Mouse (Mus musculus) forebrain, embryonic 15.5 days (tissue): ENCODE data around the gene Nat8. TPM values are rescaled to one million over a fixed set of nuclear protein-coding genes. Genes with fewer than 3 reads are reported as not detected.
"Not testable (repeated sequence)": the region's sequence is repeated elsewhere in the genome, so short reads cannot be mapped to it uniquely, and the experiment has no call there.

Source experiments
- ATAC-seq: fragments of 200-750 bp; cut with Nextera tagmentation; replicated peaks from 2 replicates; pipeline ENCODE4 v1.8.0; 2017; ENCODE audit warnings: mild to moderate bottlenecking, moderate TSS enrichment, moderate library complexity
- H3K27ac ChIP-seq: fragments of 300-500 bp; sonication (generic); replicated peaks from 2 replicates; pipeline ENCODE4 v1.5.1; 2015; ENCODE audit warnings: mild to moderate bottlenecking, inconsistent platforms
- H3K27me3 ChIP-seq: fragments of 300-500 bp; sonication (generic); 2 replicates; pipeline ENCODE4 v1.6.1; 2015; ENCODE audit warnings: inconsistent platforms
- H3K36me3 ChIP-seq: fragments of 300-500 bp; sonication (generic); 2 replicates; pipeline ENCODE4 v1.6.1; 2015; ENCODE audit warnings: mild to moderate bottlenecking, inconsistent platforms
- H3K4me1 ChIP-seq: fragments of 300-500 bp; sonication (generic); 2 replicates; pipeline ENCODE4 v1.6.1; 2015; ENCODE audit warnings: inconsistent platforms
- H3K4me2 ChIP-seq: fragments of 300-500 bp; sonication (generic); replicated peaks from 2 replicates; pipeline ENCODE4 v1.6.1; 2015; ENCODE audit warnings: mild to moderate bottlenecking, inconsistent platforms
- H3K4me3 ChIP-seq: fragments of 300-500 bp; sonication (generic); 2 replicates; pipeline ENCODE4 v1.5.1; 2015; ENCODE audit warnings: mild to moderate bottlenecking, inconsistent platforms
- H3K9ac ChIP-seq: fragments of 300-500 bp; sonication (generic); replicated peaks from 2 replicates; pipeline ENCODE4 v1.6.1; 2015; ENCODE audit warnings: mild to moderate bottlenecking, inconsistent platforms
- H3K9me3 ChIP-seq: fragments of 300-500 bp; sonication (generic); 2 replicates; pipeline ENCODE4 v1.6.1; 2016; ENCODE audit warnings: inconsistent platforms
- WGBS: fragments of 180-500 bp; shearing (Covaris S2); methylation state at CpG from one replicate; pipeline ENCODE4 v1.1.7; 2015; ENCODE audit warnings: mixed read lengths; 5-methylcytosine and 5-hydroxymethylcytosine counted together
- polyA plus RNA-seq: library from polyadenylated mRNA; unstranded; fragments of >200 nt; fragmentation: Nextera tagmentation; extraction: Ambion mirVana; gene quantifications from 2 replicates; pipeline ENCODE4 v1.2.1, GENCODE M21; 2015

The Nat8 gene
- polyA plus RNA-seq, 1 experiment from 2014 or later = not detected

DNA sequence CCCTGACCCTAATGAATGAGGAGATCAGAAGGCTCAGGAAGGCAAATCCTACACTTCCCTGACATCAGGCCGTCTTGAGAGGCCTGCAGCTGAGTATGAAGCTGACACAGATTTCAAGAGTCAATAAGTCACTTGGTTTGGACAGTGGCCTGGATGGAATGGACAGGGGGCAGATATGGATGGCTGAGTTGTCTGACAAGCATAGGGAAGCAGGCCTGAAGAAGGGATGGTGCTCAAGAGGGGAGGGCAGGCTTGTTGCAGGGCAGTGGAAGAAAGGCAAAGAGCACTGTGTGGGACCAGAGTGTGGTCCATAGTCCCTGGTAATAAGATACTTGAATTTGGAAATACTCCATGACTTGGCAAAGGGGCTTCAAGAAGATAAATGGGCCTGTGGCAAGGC lies 2.4 kb downstream of the Nat8 start:
- no peaks in the 10 kb centered on the region for H3K27me3 ChIP-seq
- H3K36me3 ChIP-seq = no peaks in the 10 kb centered on the region
- H3K27ac ChIP-seq = no peak overlapping the region
- H3K9ac ChIP-seq = no peak overlapping the region
- H3K9me3 ChIP-seq = no peaks in the 10 kb centered on the region
- H3K4me3 ChIP-seq = no peak overlapping the region
- no peak overlapping the region for H3K4me2 ChIP-seq
- no peaks in the 10 kb centered on the region for H3K4me1 ChIP-seq
- 60% methylated on average over 1 of the region's 1 CpGs for WGBS
- no peak for ATAC-seq

DNA sequence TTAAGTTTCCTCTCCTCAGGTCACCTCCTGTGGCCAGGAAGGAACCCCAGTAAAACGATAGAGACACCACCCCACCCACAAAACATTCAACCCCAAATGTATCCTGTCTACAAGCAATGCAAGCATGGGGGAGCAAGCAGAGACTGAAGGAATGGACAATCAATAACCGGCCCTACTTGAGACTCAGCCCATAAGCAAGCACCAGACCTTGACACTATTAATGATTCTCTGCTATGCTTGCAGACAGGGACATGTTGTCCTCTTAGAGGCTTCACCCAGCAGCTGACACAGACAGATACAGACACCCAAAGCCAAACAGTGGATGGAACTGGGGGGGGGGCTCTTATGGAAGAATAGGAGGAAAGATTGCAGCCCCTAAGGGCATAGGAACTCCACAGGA lies 6.0 kb downstream of the Nat8 start:
- Histone ChIP-seq H3K36me3 (no peaks in the 10 kb centered on the region), H3K9me3 (no peaks in the 10 kb centered on the region), H3K27ac (no peak overlapping the region), H3K9ac (no peak overlapping the region), H3K4me2 (no peak overlapping the region), H3K4me3 (no peak overlapping the region), H3K4me1 (no peaks in the 10 kb centered on the region), H3K27me3 (no peaks in the 10 kb centered on the region)
- WGBS = 88% methylated on average over 2 of the region's 2 CpGs
- ATAC-seq = no peak

DNA sequence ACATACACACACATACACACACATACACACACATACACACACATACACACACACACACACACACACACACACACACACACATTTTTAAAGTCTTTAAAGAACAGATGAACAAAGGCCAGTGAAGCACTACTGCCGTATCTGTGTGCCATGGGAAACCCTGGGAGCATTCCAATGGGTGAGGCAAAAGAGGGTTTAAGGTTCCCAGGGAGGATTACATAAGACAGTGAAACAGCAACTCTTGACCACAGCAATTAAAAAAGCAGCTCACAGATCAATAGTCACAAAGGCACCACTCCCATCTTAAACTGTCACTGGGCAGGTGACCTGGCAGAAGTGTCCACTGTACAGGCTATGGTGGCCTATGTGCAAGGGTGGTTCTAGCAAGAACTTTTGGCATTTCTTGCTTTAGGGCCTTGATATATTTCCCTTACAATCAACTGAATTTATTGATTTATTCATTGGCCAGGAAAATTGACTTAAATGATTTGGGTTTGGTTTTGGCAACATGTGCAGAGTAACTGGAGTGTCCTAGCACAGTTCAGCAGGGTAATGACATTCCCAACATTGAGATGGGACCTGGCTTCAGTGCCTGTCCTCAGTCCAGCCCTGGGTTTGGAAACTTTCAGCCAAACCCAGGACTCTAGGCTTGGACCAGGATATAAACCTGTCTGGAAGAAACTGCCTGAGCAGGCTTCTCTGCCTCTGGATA lies 8.3 kb downstream of the Nat8 start:
- 74% methylated on average over 1 of the region's 1 CpGs for WGBS
- H3K9me3 ChIP-seq = no peaks in the 10 kb centered on the region

DNA sequence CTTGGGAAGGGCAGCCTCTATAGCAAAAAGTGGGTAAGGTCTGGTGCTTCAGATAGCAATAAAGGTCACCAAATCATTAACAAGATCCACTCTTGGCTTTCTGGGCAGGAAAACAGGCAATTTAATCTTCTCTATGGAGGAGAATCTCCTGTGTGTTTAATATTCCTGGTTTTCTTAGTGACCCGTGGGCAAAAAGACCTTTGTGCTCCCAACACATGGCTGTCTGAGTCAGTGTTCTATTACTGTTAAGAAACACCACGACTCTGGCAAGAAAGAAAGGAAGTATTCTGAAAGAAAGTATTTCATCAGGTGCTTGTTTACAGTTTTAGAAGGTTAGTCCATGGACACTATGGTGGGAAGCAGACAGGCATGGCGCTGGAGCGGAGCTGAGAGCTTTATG lies 9.6 kb downstream of the Nat8 start:
- Histone ChIP-seq H3K27ac (no peak overlapping the region), H3K4me3 (no peak overlapping the region), H3K9me3 (no peaks in the 10 kb centered on the region), H3K4me1 (no peaks in the 10 kb centered on the region), H3K27me3 (no peaks in the 10 kb centered on the region), H3K9ac (no peak overlapping the region), H3K4me2 (no peak overlapping the region), H3K36me3 (no peaks in the 10 kb centered on the region)
- 82% methylated on average over 4 of the region's 4 CpGs for WGBS
- ATAC-seq = no peak

More for the DNA sequence above, 8.3 kb downstream of the Nat8 start:
- H3K9ac ChIP-seq = no peak overlapping the region
- H3K27me3 ChIP-seq = no peaks in the 10 kb centered on the region
- H3K4me2 ChIP-seq = no peak overlapping the region
- H3K27ac ChIP-seq = no peak overlapping the region
- no peak overlapping the region for H3K4me3 ChIP-seq
- ATAC-seq = no peak
- no peaks in the 10 kb centered on the region for H3K36me3 ChIP-seq
- no peaks in the 10 kb centered on the region for H3K4me1 ChIP-seq

DNA sequence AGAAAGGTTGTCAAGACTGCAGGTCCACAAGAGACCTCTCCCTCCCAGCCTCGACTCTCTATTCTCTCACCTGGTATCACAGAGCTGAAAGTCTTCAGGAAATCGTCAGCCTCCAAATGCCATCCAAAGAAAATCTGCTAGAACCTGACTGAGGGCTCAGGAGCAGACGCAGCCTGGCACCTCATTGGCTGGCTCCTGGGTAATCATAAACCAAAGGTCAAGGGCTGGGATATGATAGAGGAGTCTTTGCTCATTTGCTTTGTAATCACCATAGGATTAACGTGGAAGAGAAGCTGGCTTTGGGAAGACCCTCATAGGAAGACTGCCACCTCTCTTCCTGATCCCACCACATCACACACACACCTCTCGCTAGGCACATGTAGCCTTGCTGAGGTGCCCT lies 11.0 kb downstream of the Nat8 start, which contains the start of the genes Nat8f6 and Nat8f5:
Gene Nat8f6, minus strand, starts transcription at position 118 of the 400 bp plus-strand sequence.
Gene Nat8f5, minus strand, starts transcription at position 136 of the 400 bp plus-strand sequence.
- Histone ChIP-seq H3K9ac (no peak within 1 kb of the TSS), H3K4me3 (no peak within 1 kb of the TSS), H3K27me3 (no peaks in the 10 kb centered on the region), H3K4me1 (no peaks in the 10 kb centered on the region), H3K9me3 (no peaks in the 10 kb centered on the region), H3K4me2 (no peak within 1 kb of the TSS), H3K36me3 (no peaks in the 10 kb centered on the region), H3K27ac (no peak within 1 kb of the TSS)
- no peak for ATAC-seq
- WGBS = 85% methylated on average over 5 of the region's 5 CpGs

DNA sequence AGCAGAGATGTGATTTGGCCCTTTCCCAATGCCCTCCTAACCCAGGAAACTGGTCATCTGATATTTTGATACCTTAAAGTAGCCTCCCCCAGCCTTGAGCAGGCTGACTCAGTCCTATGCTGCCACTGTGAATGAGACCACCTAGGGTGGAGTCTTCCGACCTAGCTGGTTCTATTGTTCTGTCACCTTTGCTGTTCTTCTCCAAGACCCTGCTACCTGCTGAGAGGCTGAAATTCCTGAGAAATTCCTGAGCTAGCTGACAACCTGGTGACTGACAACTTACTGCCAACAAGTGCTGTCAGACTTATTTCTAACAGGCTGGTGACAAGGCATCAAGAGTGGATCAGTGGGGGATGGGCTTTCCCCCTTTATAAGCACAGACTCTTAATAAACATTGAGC lies 13.5 kb downstream of the Nat8 start:
- Histone ChIP-seq H3K4me3 (no peak overlapping the region), H3K36me3 (no peaks in the 10 kb centered on the region), H3K27me3 (no peaks in the 10 kb centered on the region), H3K9ac (no peak overlapping the region), H3K9me3 (no peaks in the 10 kb centered on the region), H3K4me1 (no peaks in the 10 kb centered on the region), H3K27ac (no peak overlapping the region), H3K4me2 (no peak overlapping the region)
- 27% methylated on average over 1 of the region's 1 CpGs for WGBS
- no peak for ATAC-seq

DNA sequence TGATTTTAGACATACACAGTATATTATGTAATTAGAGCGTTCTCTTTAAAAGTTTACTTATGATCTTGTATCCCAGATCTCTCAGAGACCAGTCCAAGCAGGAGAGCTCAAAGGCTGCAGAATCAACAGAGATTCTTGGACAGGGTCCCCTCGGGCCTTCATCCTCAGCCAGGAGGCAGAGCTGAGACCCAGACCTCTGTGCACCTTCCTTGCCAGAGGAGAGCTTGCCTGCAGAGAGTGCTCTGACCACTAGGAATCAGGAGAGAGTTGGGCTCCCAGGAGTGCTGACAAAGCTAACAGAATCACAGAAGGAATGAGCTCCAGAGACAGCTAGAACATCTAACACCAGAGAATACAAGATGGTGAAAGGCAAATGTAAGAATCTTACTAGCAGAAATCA lies 18.5 kb downstream of the Nat8 start:
- ATAC-seq = no peak
- Histone ChIP-seq H3K9me3 (no peaks in the 10 kb centered on the region), H3K4me3 (no peak overlapping the region), H3K27me3 (no peaks in the 10 kb centered on the region), H3K27ac (no peak overlapping the region), H3K36me3 (no peaks in the 10 kb centered on the region), H3K4me2 (no peak overlapping the region), H3K4me1 (no peaks in the 10 kb centered on the region), H3K9ac (no peak overlapping the region)
- 90% methylated on average over 2 of the region's 2 CpGs for WGBS

DNA sequence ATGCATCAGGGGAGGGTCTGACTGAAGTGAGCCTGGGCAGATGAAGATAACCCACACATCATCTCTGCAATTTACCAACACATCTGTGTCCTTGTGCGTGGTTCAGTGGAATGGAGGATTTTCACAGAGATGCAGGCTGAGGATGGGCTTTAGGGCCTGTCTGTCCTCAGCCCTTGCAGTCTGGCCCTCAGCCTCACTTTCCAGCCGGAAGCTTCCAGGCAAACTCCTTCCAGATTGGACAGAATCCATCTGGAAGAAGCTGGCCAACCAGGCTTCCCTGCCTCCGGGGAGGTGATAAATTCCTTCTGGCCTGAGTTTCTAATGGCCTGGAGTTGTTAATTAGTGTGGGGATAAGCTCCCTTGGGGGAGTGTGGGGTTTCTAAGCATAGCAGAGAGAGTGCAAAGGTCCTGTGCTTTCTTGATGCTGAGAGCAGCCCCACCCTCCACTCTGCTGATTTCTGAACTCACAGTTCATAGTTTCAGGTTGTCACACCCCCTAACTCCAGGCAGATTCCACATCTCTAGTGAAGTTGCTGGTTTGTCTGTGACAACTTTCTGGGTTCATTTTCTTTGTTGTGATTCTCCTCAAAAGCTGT lies 20.8 kb downstream of the Nat8 start:
- H3K27me3 ChIP-seq, H3K4me1 ChIP-seq, H3K4me2 ChIP-seq, H3K36me3 ChIP-seq, H3K9me3 ChIP-seq, H3K27ac ChIP-seq, ATAC-seq, H3K9ac ChIP-seq, H3K4me3 ChIP-seq: not testable (repeated sequence)
- 62% methylated on average over 3 of the region's 3 CpGs for WGBS

DNA sequence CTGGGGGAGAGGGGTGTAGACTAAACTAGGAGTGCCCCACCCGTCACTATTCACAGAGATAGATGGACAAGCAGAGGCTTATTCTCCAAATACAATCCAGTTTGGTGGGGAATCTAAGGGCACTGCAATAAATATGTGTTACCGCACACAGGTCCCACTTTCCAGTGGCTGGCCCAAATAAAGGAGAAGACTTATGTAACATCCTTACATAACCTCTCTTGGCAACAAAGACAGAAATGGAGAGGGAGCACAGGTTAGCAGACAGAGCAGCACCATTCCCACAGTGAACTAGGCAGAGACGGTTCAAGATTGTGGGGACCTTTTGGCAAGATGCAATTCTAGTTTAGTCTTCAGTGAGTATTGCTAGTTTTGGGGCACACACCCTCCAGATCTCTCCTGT lies 21.4 kb downstream of the Nat8 start:
- not testable (repeated sequence) for H3K36me3 ChIP-seq, H3K4me3 ChIP-seq, H3K27ac ChIP-seq, H3K27me3 ChIP-seq, H3K9me3 ChIP-seq, H3K9ac ChIP-seq, H3K4me1 ChIP-seq, H3K4me2 ChIP-seq, ATAC-seq
- 90% methylated on average over 3 of the region's 3 CpGs for WGBS

DNA sequence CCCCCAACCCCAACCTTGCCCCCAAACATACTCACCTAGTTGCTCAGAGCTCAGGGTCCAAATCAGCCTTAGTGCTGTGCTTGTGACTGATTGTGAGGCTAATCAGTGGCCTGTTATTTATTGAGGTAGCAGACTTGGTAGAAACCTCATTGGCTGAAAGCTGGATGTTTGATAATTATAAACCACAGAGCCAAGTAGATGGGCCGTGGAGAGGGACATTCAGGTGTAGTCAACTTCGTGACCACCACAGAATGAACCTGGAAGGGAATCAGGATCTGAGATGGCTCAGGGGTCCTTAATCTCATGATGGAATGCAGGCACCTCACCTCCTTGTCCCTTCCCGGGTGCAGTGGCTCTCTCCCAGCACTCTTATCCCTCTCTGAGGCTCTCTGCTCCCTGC lies 22.1 kb downstream of the Nat8 start:
- not testable (repeated sequence) for ATAC-seq, H3K4me3 ChIP-seq
- 65% methylated on average over 3 of the region's 3 CpGs for WGBS

DNA sequence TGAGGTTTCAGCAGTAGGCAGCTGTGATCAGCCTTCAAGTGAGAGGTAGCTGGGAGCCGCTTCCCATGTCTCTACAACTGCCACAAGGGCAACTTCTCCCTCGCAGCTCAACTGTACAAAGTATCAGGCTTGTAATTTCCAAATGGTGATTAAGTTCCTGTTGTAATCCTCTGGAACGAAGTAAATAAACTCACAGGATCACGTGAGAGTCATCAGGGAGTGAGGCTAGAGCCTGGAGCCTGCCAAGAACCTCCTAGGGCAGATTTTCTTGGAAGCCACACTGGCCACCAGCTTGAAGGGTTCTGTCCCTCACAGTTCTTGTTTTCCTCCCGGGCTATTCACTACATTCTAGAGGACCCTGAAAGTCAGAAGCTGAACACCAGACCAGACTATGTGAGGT lies 28.7 kb downstream of the Nat8 start:
- H3K4me1 ChIP-seq, H3K9me3 ChIP-seq, H3K9ac ChIP-seq, H3K36me3 ChIP-seq, H3K4me2 ChIP-seq, H3K27ac ChIP-seq, ATAC-seq, H3K27me3 ChIP-seq, H3K4me3 ChIP-seq: not testable (repeated sequence)
- WGBS = 71% methylated on average over 5 of the region's 5 CpGs

More for the DNA sequence above, 22.1 kb downstream of the Nat8 start:
- H3K36me3 ChIP-seq, H3K27ac ChIP-seq, H3K4me1 ChIP-seq, H3K9me3 ChIP-seq, H3K4me2 ChIP-seq, H3K9ac ChIP-seq, H3K27me3 ChIP-seq: not testable (repeated sequence)
